Mouse (Mus musculus) thymus, adult 2 months (tissue): Measurements from ENCODE around the gene Hoxa10.

Experiments used
- CTCF ChIP-seq: fragments of 200-500 bp; IDR thresholded peaks from 2 replicates; pipeline ENCODE4 v1.5.1; 2012; ENCODE audit warnings: mild to moderate bottlenecking, control low read depth, low read length, moderate library complexity, borderline replicate concordance; ENCODE audit not compliant: control insufficient read depth, poor library complexity, insufficient read depth; ENCODE audit errors: extremely low read depth
- POLR2A ChIP-seq: fragments of 200-500 bp; IDR thresholded peaks from 2 replicates; pipeline ENCODE4 v1.6.1; 2012; ENCODE audit warnings: mild to moderate bottlenecking, low read length, control low read depth, moderate library complexity; ENCODE audit not compliant: control insufficient read depth, poor library complexity, insufficient read depth; ENCODE audit errors: extremely low read depth

- TF ChIP-seq POLR2A (no peak), CTCF (no peak)
These were observed 25.6 kb downstream of the Hoxa10 start for GRCm38 (mm10) chr6:52215070-52215469.
